Mouse (Mus musculus) mesoderm, embryonic 11.5 days (tissue): ENCODE results near the gene Chrm1.

ENCODE experiments used
- DNase-seq: peaks from one replicate; pipeline ENCODE4 v3.0.0-alpha.2; 2012; ENCODE audit warnings: low read depth, low spot score

Chrm1 gene

DNA sequence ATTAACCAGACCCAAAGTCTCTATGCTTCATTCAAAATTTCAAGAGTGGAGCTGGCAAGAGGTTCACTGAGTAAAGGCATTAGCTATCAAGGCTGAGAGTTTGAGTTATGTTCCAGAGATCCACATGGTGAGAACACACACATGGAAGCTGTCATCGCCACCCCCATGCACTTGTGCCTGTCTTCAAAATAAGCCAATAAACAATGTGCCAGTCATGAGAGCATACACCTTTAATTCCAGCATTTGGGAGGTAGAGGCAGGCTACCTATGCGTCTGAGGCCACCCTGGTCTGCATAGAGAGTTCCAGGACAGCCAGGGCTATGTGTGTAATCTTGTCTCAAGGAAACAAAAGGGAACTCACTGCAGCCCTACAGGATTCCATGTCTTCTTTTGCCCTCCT lies 20.0 kb downstream of the Chrm1 start:
- DNase-seq, result no peak

DNA sequence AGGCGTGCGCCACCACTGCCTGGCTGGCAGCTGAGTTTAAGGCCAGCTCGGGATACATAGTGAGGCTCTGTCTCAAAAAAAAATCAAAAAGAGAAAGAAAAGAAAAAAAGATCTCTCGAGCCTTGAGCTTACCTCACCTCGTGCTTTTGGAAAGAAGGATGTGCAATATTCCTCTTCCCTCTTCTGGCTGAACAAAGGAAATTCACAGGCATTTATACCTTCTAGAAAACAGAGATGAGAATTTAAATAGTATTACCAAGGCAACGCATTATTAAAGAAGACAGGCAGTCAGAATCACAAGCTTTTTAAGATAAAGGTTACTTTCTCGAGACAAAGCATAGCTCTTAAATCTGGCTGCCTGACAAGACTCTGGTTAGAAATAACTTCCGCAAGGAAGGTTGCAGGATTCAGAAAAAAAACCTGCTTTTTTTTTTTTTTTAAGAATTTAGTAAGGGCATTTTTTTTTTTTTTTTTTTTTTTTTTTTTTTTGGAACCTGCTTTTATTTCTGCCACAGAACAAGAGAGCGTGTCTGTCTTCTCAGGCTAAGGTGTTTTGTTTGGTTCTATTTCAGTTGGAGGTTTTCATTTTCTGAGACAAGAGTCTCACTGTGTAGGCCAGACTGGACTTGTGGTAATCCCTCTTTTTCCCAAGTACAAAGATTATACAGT lies 28.4 kb downstream of the Chrm1 start:
- DNase-seq, result no peak

DNA sequence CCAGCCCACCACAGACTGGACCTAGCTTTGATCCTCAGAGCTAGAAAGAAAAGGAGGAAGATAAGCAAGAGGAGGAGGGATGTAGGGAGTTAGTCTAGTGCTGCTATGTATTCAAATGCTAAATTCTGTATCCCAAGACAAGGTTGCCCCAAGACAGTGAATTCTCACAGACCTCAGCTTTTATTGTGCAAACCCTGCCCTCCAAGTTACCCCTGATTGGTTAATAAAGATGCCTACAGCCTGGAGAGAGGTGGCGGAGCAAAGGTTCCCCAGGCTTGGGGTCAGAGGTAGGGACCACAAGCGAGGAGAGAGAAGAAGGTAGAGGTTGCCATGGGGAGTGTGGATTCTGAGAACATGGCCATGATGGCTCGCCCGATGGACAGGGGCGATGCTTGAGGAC lies 29.2 kb downstream of the Chrm1 start:
- DNase-seq, result no peak

DNA sequence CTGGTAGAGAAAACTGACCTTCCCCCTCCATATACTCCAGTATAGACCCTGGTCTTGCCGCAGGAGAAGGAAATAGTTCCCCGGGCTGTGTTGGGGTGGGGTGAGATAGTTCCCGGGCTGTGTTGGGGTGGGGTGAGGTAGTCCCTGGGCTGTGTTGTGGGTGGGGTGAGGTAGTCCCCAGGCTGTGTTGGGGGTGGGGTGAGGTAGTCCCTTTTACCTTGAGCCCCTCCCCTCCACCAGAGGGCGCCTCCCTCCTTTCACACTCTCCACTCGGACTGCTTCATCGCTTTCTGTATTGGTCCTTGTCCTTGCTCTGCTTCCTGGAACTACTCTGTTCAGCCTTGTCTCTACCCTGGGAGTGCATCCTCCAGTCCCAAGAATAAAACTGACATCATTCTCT lies 31.7 kb downstream of the Chrm1 start:
- DNase-seq, result no peak

DNA sequence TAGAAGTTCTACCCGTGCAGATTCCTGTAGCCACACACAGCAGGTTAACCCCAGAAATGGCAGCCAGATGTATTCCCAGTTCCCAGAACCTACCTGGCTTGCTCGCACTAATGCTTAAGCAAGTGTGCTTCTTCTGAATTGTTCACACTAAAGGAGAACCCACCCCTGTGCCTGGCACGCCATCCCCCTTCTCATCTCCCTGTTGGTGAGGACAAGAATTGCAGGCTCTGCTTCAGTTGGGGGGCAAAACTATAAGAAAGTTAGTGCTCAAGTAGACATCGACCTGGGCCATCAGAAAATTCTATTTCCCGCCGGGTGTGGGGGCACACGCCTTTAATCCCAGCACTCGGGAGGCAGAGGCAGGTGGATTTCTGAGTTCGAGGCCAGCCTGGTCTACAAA lies 36.1 kb downstream of the Chrm1 start:
- no peak for DNase-seq

DNA sequence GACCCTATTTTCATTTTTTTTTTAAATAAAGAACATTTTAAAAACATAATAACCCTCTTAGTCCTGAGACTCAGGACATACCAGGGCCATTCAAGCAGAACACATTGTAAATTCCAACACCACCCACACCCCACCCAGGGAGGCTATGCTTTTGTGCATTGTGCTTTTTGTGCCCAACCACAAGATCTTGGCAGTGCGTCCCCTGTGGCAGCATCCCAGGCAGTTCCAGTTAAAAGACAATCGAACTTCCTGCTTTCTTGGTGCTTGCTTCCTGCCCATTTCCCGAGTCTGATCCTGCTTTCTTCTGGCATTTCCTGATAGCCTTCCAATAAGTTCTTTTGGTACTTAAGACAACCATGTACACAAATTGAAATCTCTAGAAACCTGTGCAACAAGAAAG lies 38.9 kb downstream of the Chrm1 start:
- DNase-seq, result no peak

DNA sequence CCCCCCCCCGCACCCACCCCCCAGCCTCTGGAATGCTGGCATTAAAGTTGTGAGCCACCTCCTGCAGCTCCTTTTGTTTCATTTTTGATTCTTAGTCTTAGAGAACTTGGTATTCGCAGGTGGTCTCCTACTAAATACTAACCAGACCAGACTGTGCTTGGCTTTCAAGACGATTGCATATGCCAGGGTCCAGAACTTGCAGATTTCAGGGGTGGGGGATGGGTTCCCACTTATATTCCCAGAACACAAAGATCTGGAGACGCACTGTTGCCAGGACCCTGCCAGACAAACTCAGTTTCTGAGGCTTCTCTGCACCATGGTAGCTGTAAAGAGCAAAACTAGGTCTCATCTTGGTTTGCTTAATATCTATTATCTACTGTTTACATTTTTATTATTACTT lies 40.0 kb downstream of the Chrm1 start:
- no peak for DNase-seq

DNA sequence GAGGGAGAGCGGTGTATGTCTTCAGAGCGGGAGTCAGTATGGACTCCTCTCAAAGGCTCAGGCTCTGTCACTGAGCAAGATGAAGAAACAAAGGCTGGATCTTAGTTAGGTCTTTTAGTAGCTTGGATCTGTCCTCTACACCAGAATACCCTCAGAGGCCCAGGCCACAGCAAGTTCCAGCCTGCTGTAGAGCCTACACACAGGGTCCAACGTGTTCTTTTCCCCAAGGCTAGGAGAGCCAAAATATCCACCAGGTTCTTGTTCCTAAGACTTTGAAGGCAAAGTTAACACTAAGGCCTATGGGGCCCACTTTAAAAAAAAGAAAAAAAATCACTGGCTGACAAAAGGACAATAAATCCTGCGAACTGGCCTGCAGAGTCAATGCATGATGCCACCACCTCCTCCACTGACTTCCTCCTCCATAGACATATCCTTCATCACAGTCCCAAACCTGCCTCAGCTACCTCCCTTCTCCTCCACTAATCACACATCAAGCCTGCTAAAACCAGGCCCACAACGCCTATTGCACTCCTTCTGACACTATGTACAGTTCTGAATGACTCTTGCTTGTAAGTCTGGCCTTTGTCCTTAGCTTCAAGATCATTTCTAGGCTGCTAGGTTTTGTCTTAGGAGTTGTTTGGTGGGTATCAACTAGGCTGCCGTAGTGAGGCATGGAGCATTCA lies 41.6 kb downstream of the Chrm1 start:
- no peak for DNase-seq

DNA sequence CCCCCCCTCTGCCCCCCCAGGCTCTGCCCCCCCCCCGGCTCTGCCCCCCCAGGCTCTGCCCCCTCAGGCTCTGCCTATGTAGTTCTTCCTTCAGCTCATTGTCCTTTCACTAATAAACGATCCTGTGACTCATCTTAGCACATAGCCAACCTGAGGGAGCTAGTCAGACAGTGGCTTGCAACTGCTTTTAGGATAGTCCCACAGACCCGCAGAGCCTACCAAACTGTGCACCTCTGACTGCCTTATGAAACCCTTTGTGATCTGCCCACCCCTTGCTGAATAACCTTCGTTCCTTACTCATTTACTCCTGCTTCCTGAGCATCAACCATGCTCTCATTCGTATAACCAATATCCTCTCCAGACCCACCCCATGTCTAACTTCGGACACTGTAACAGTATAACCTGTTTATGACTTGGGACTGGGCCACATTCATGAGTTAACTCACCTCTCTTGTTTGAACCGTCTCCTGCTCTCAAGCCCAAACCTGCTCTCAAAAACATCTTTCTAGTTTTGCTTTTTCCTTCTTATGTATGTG lies 42.6 kb downstream of the Chrm1 start:
- DNase-seq, result no peak

DNA sequence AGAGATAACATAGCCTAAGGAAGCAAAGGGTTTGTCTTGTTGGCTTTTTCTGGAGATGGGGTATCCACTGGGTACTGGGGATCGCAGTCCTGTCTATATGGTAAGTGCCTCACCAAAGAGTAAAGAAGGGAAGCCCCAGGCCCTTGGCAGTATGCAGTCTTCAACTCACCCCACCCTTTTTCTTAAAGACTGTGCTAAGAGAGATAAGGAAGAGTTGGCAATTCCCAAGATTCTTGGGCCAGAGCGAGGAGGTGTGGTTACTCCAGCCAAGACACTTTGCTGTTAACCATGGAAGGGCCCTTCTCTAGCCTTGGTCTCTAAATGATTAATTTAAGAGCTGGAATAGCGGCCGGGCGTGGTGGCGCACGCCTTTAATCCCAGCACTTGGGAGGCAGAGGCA lies 43.3 kb downstream of the Chrm1 start:
- DNase-seq, result no peak

DNA sequence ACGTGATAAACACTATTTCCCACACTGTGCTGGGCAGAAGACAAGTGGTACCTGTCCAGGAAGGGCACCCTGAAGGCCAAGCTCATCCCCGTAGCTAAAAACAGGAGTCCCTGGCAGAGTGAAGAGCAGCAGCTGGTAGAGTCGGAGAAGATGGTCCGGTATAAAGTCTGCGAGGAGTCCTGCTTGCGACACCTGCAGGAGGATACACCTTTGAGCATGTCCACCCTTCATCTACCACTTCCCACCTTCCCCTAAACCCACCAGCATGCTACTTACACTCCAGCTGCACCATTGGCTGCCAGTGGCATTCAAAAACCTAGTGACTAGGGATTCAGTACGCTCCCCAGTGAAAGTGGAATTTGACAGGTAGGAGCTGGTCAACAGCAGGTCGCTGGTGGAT lies 45.4 kb downstream of the Chrm1 start:
- no peak for DNase-seq

DNA sequence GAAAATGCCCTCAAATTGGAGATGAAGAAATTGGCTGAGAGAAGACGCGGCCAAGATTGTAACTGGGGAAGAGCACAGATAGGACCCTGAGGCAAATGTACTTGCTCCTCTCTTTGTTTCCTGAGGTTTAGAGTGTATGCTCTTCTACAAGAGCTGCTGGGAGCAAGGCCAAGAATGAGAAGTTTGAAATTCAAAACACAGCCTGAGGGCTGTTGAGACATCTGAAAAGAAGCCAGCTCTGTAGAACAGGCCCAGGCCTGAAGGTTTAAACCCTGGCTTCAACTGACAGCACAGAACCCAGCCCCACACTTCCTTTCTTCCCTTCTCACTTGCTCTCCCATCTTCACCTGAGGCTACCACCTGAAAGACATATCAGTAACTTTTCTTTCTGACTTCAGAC lies 46.5 kb downstream of the Chrm1 start:
- DNase-seq, result no peak

DNA sequence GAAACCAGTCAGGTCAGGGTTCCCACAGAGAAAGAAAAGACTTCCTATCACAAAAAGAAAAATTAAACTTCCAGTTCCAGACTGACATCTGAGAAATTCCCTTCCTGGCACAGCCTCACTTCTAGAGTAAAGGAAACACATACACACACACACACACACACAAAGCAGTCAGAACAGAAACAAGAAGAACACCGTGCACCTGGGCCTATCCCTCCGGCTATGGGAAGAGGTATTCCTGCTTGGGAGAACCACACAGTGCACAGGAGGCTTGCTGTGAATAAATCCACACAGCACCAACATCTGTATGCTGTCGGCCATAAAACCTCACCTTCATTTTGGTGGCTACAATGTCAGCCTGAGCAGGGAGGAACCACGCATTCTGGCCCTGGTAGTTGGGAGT lies 47.9 kb downstream of the Chrm1 start:
- no peak for DNase-seq

DNA sequence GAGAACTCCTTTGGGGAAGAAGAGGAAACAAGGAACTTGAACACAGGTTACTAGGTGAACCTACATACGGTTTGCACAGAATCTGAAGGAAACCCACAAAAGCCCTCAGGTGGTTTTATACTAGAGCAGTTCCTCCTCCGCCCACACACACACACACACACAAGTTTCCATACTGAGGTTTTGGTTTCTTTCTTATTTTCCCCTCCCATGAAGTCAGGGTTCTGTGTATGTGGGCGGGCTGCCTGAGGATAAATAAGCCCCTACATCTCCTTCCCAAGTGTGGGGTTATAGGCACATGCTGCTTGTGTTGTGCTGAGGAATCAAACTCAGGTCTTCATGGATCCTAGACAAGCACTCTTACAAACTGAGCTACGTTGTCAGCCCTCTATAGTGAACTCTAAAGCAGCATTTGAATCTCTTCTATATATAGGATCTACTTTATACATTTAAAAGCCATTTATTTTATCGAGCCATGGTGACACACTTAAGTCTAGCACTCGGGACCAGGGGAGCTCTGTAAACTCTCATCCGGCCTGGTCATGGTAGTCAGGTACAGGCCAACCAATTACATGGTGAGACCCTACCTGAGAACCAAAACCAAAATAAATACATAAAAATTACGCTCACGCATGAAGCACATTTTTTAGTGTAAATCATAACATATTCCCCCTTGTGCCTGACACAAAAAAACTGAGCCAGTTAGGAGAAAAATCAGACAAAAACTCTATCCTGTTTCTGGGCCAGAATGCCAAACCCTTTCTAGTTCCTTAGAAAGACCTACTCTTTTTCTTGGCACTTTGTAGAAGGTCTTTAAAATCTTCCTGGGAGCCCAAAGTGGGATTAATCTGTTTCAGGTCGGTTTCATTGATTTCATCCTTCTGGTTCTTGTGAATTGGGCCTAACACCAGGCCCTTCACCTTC lies 48.6 kb downstream of the Chrm1 start:
- DNase-seq, result no peak

DNA sequence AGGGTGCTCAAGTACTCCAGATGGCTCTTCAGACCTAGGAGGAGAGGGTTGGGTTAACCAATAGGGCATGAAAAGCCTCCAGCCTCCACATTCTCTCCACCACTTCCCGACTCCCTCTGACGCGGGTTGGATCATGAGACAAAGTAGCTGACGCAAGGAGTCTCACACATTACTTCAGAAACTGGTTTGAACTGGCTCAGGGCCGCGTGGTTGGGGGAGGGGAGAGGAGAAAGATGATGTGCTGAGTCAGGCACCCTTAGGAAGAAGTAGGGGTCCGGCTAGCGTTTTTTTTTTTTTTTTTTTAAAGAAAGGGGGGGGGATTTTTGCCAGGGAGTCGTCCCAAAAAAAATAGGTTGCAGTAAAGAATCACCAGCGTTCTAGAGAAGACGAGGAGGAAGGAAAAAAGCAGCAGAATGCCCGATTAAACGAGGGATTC lies 49.3 kb downstream of the Chrm1 start:
- peak; percentile 93 for DNase-seq

DNA sequence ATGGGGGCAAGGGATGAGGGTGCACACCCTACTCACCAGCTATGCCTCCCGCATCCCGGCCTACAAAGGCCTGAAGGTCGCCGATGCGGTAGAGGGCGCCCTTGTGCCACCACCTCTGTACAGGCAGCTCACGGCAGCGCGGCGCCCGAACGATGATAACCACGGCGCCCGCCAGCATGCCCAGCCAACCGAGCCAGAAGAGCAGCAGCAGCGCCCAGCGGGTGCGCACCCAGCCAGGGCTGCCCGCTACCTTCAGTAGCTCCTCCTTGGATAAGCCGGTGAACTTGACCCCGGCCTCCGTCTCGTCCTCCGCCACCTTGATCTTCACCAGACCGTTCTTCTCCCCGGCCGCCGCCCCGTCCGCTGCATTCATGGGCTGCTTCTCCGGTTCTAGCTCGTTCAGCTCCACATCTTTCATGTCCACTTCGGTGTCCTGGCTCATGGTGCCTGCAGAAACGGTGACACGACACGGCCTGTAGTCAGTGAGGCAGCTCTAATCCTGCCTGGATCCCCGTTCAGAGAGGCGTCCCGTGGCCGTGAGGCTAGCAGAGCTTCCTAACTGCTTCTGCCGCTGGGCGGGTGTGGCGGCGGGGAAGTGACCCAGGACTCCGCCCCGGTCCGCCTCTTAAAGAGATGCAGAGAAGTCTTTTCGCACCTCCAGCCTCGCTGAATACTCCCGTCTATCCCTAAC lies 49.9 kb downstream of the Chrm1 start:
- peak; percentile 91 for DNase-seq

DNA sequence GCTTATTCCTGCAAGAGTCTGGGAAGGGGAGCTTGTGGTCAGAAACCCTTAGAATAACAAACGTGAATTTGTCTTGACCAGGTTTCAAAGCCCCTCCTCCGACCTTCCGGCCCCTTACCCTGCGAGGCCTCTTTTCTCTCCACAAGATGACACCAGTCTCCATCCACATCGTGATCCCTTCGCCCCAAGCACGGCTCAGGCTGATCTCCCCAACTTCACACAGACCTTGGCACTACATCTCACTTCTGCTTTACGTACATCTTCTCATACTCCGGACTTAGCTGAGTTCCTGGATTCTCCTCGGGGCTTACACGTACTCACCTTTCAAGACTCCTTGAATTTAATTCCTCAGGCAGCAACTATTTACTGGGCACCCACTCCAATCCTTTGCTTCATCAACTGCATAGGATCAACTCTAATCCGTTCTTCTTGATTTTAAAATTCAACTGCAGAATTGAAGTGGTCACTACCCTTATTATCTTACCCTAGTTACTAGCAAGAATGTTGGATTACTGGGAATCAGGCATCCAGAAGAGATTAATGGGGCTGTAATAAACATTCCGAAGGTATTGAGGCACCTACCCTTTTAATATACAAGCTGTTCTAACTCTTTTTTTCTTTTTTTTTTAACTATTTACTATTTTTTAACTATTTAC lies 50.5 kb downstream of the Chrm1 start:
- no peak for DNase-seq

DNA sequence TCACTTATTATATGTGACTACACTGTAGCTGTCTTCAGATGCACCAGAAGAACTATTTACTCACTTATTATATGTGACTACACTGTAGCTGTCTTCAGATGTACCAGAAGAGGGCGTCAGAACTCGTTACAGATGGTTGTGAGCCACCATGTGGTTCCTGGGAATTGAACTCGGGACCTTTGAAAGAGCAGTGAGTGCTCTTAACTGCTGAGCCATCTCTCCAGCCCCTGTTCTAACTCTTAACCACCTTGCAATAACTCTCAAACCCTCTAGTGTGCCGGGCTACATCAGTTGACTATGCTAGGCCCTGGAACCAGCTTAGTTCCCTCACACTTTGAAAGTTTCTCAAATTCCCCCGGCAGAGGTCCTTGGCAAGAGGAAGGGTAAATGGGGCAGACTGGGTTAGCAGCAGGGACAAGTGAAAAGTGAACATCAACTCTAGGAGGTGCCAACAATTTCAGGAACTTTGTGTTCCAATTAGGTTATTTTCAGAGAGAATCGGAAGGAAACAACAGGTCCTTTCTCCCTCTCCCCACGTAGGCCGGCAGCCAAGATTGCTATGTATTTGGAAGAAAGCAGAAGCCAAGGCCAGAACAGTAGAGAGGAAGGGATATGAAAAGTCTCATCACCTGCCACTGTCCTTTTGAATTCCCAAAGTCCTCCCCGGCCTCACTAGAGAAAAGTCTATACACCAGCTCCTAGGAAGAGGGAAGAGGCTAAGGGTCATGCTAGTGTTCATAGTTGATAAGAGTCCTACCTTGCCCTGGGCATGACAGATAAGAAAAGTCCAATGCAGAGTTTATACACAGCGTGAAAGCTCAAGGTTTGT lies 51.3 kb downstream of the Chrm1 start:
- DNase-seq, result no peak

DNA sequence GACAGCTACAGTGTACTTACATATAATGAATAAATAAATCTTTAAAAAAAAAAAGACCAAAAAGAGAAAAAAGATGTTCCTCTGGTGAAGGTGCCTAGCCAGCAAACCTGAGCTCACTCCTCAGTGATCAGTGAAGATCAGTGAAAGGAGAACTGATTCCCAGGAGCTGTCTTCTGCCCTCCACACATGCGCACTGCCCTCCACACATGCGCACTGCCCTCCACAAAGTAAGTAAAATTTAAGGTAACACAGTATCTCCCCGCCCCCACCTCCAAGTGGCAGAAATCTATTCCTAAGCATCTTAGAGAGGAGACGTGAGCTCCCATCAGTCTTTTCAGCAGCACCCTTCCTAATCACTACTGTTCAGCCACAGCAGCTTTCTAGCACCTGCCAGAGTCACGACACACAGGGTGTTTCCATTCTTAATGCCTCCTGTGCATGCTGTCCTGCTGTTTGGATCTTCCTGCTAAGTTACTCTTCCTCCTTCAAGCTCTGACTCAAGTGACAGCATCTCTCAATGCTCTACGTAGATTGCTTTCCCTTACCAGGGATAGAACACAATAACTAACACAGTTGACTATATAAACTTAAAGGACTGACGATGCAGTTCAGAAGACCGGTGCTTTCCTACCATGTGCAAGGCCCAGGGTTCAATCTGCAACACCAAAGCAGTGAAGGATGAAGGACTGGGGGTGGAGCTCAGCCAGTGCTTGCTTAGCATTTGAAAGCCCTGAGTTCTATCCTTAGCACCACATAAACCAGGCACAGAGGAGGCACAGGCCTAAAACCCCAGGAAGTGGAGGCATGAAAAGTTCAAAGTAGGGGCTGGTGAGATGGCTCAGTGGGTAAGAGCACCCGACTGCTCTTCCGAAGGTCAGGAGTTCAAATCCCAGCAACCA lies 52.5 kb downstream of the Chrm1 start:
- DNase-seq, result no peak
